Mouse (Mus musculus): ENCODE measurements around the gene Sf3a1. TPM values are rescaled to one million over a fixed set of nuclear protein-coding genes. Genes with fewer than 3 reads are reported as not detected.
A peak's percentile ranks its signal among the peaks of the same experiment; 100 is the strongest.
"Not testable (repeated sequence)": the region's sequence is repeated elsewhere in the genome, so short reads cannot be mapped to it uniquely, and the experiment has no call there.

The Sf3a1 gene
- polyA plus RNA-seq, 1 experiment from 2014 or later, result 97.1 TPM

DNA sequence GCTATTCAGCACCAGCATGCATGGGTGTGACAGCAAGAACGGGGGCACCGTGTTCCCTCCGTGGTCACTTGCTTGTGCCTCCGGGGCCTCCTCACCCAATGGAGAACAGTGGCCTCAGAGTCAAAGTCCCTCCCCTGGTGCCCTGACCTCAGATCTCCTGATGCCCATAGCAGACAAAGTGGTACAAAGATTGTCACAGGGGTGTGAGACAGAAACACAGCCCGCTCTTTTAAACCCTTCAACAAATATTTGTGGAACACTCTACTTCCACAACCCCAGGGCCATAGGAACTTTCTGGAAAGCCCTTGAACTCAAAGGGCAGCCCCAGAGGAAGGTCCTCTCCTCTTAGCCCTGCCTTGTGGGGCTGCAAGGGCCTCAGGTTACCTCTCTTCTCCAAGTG lies 37.9 kb upstream of the Sf3a1 start:
- Histone ChIP-seq H3K9me3 (replicated peaks) (peaks cover 2% of the 10 kb centered on the region; the same call in 1 of the 2 replicates), H3K36me3 (no peaks in the 10 kb centered on the region), H3K27me3 (ENCODE audit: low read depth, poor library complexity, severe bottlenecking) (peaks cover 40% of the 10 kb centered on the region), H3K27ac (replicated peaks) (no peak overlapping the region), H3K4me3 (no peak overlapping the region), H3K4me1 (peaks cover 22% of the 10 kb centered on the region)
- DNase-seq (ENCODE audit: low spot score), result no peak
- 82% methylated on average over 5 of the region's 5 CpGs for WGBS

DNA sequence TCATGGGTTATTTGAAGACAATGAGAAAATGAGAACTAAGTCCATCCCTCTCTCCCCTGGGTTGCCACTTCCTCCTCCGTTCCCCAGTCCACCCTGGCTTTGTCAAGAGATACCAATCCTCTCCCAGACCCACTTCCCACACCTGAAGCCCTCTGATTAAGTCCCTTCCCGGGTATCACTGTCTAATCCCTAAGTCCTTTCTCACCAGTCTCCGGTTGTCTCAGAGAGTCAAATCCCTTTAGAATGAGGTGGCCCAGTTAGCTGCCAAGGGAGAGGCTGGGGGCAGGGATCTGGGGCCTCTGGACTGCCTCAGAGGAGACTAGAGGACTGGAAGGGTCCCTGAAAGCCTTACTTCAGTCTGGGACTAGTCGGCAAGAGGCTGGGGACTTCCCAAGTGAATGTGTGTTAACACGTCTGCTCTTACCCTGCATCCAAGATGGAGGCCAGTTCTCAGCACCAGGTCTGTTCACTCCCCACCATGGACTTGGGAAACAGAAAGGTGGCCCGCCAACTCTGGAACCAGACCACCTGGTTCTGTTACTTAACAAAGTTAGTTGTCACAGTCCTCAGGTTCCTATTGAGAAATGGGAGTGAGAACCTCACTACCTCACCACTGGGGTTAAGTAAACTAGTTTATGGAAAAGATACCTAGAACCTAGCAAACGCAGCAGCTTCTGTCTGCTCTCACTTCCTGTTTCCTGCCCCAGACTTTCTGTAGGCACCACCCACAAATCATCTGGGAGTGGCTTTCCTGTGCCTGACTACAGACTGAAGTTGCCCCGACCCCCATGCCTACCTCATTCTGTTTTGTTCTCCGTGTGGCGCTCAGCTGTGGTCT lies 37.2 kb upstream of the Sf3a1 start, which contains the start of gene Sec14l2:
Gene Sec14l2 (minus strand): TSS at position 674 of the 838 bp plus-strand sequence.
- no peak for DNase-seq (ENCODE audit: low spot score)
- no peak within 1 kb of the TSS for H3K4me3 ChIP-seq
- H3K36me3 ChIP-seq, result no peaks in the 10 kb centered on the region
- H3K27ac ChIP-seq (replicated peaks), result no peak within 1 kb of the TSS
- WGBS, result 70% methylated on average over 10 of the region's 10 CpGs
- peaks cover 33% of the 10 kb centered on the region for H3K27me3 ChIP-seq (ENCODE audit: low read depth, poor library complexity, severe bottlenecking)
- peaks cover 2% of the 10 kb centered on the region; the same call in 1 of the 2 replicates for H3K9me3 ChIP-seq (replicated peaks)
- peaks cover 15% of the 10 kb centered on the region for H3K4me1 ChIP-seq

GRCm38 (mm10) chr11:4123922-4124321 lies 36.2 kb upstream of the Sf3a1 start:
- peaks cover 2% of the 10 kb centered on the region; the same call in 1 of the 2 replicates for H3K9me3 ChIP-seq (replicated peaks)
- peaks cover 24% of the 10 kb centered on the region for H3K27me3 ChIP-seq (ENCODE audit: low read depth, poor library complexity, severe bottlenecking)
- no peak for DNase-seq (ENCODE audit: low spot score)
- no peak overlapping the region for H3K27ac ChIP-seq (replicated peaks)
- H3K4me3 ChIP-seq, result no peak overlapping the region
- 69% methylated on average over 5 of the region's 5 CpGs for WGBS
- peaks cover 5% of the 10 kb centered on the region for H3K4me1 ChIP-seq
- H3K36me3 ChIP-seq, result no peaks in the 10 kb centered on the region

- Histone ChIP-seq H3K4me3 (no peak overlapping the region), H3K9me3 (replicated peaks) (peaks cover 2% of the 10 kb centered on the region; the same call in 1 of the 2 replicates), H3K36me3 (no peaks in the 10 kb centered on the region), H3K4me1 (peaks cover 10% of the 10 kb centered on the region), H3K27me3 (ENCODE audit: low read depth, poor library complexity, severe bottlenecking) (no peaks in the 10 kb centered on the region), H3K27ac (replicated peaks) (no peak overlapping the region)
- WGBS, result 90% methylated on average over 1 of the region's 1 CpGs
- DNase-seq (ENCODE audit: low spot score), result no peak
Measured at GRCm38 (mm10) chr11:4127059-4127458, 33.1 kb upstream of the Sf3a1 start.

GRCm38 (mm10) chr11:4128461-4128860 lies 31.7 kb upstream of the Sf3a1 start:
- H3K4me3 ChIP-seq; DNase-seq (ENCODE audit: low spot score): not testable (repeated sequence)
- 92% methylated on average over 4 of the region's 4 CpGs for WGBS

DNA sequence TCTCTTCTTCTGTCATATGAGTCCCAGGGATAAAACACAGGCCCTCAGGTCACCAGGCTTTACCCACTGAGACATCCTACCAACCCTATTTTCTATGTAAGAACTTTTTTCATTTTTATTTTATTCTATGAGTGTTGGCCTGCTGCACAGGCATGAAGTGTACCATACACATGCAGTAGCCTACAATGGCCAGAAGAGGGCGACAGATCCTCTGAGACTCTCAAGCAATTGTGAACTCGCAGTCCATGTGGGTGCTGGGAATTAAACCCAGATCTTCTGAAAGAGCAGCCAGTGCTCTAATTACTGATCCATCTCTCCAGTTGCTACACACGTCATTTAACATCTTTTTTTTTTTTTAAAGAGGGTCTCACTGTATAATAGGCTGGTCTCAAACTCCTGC lies 26.7 kb upstream of the Sf3a1 start:
- WGBS, result 49% methylated on average over 3 of the region's 3 CpGs
- no peaks in the 10 kb centered on the region for H3K27me3 ChIP-seq (ENCODE audit: low read depth, poor library complexity, severe bottlenecking)
- no peak overlapping the region for H3K4me3 ChIP-seq
- H3K36me3 ChIP-seq, result peaks cover 15% of the 10 kb centered on the region
- peaks cover 27% of the 10 kb centered on the region for H3K4me1 ChIP-seq
- peaks cover 5% of the 10 kb centered on the region; the same call in 1 of the 2 replicates for H3K9me3 ChIP-seq (replicated peaks)
- no peak for DNase-seq (ENCODE audit: low spot score)
- no peak overlapping the region for H3K27ac ChIP-seq (replicated peaks)

More at GRCm38 (mm10) chr11:4128461-4128860, 31.7 kb upstream of the Sf3a1 start:
- not testable (repeated sequence) for H3K27me3 ChIP-seq (ENCODE audit: low read depth, poor library complexity, severe bottlenecking); H3K4me1 ChIP-seq; H3K9me3 ChIP-seq (replicated peaks); H3K27ac ChIP-seq (replicated peaks); H3K36me3 ChIP-seq

DNA sequence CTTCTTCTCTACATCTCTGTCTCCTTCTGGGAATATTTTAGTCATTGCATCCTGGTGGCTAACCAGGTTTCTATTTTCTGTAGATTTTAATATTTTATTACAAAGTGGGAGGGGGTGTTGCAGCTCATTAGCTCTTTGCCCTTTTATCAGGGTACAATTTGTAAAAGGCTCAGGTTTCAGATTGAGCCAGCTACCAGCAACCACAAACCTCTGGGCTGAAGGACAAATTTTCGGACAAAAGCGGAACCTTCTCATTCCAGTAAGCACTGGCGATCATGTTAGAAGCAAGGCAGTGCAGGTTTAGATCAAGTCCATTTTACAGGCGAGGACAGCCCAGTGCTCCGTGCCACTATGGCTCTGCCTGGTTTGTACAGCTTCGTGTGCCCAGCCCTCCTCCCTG lies 25.8 kb upstream of the Sf3a1 start:
- Histone ChIP-seq H3K27me3 (ENCODE audit: low read depth, poor library complexity, severe bottlenecking) (no peaks in the 10 kb centered on the region), H3K4me3 (peak overlapping the region; percentile 83; the same call in 1 of the 2 replicates), H3K4me1 (peaks cover 27% of the 10 kb centered on the region), H3K36me3 (peaks cover 24% of the 10 kb centered on the region), H3K27ac (replicated peaks) (no peak overlapping the region), H3K9me3 (replicated peaks) (peaks cover 5% of the 10 kb centered on the region; the same call in 1 of the 2 replicates)
- no peak for DNase-seq (ENCODE audit: low spot score)
- WGBS, result 63% methylated on average over 6 of the region's 6 CpGs

- peaks cover 27% of the 10 kb centered on the region for H3K4me1 ChIP-seq
- peak within 1 kb of the TSS; percentile 83 for H3K4me3 ChIP-seq
- DNase-seq (ENCODE audit: low spot score), result peak; percentile 92
- H3K9me3 ChIP-seq (replicated peaks), result peaks cover 5% of the 10 kb centered on the region; the same call in 1 of the 2 replicates
- H3K27me3 ChIP-seq (ENCODE audit: low read depth, poor library complexity, severe bottlenecking), result no peaks in the 10 kb centered on the region
- 3% methylated on average over 62 of the region's 66 CpGs for WGBS
- peak within 1 kb of the TSS; percentile 94 for H3K27ac ChIP-seq (replicated peaks)
- H3K36me3 ChIP-seq, result peaks cover 33% of the 10 kb centered on the region
Measured at GRCm38 (mm10) chr11:4134986-4135935, 24.9 kb upstream of the Sf3a1 start, which contains the start of gene Rnf215. Gene Rnf215, plus strand, starts transcription at chr11:4135202.

GRCm38 (mm10) chr11:4138964-4139363 lies 21.2 kb upstream of the Sf3a1 start:
- DNase-seq (ENCODE audit: low spot score), result no peak
- Histone ChIP-seq H3K27ac (replicated peaks) (no peak overlapping the region), H3K9me3 (replicated peaks) (no peaks in the 10 kb centered on the region), H3K4me1 (peaks cover 21% of the 10 kb centered on the region), H3K4me3 (no peak overlapping the region), H3K27me3 (ENCODE audit: low read depth, poor library complexity, severe bottlenecking) (no peaks in the 10 kb centered on the region), H3K36me3 (peaks cover 70% of the 10 kb centered on the region)
- WGBS, result 76% methylated on average over 2 of the region's 2 CpGs

GRCm38 (mm10) chr11:4141505-4141904 lies 18.6 kb upstream of the Sf3a1 start:
- DNase-seq (ENCODE audit: low spot score), result no peak

GRCm38 (mm10) chr11:4142352-4142751 lies 17.8 kb upstream of the Sf3a1 start:
- Histone ChIP-seq H3K27ac (replicated peaks) (no peak overlapping the region), H3K4me3 (no peak overlapping the region), H3K4me1 (peaks cover 3% of the 10 kb centered on the region; the same call in 1 of the 2 replicates), H3K9me3 (replicated peaks) (no peaks in the 10 kb centered on the region), H3K27me3 (ENCODE audit: low read depth, poor library complexity, severe bottlenecking) (no peaks in the 10 kb centered on the region), H3K36me3 (peaks cover 76% of the 10 kb centered on the region)
- WGBS, result 86% methylated on average over 4 of the region's 4 CpGs
- DNase-seq (ENCODE audit: low spot score), result no peak

More at GRCm38 (mm10) chr11:4141505-4141904, 18.6 kb upstream of the Sf3a1 start:
- H3K9me3 ChIP-seq (replicated peaks), result no peaks in the 10 kb centered on the region
- H3K36me3 ChIP-seq, result peaks cover 80% of the 10 kb centered on the region
- H3K27ac ChIP-seq (replicated peaks), result no peak overlapping the region
- no peaks in the 10 kb centered on the region for H3K27me3 ChIP-seq (ENCODE audit: low read depth, poor library complexity, severe bottlenecking)
- H3K4me3 ChIP-seq, result no peak overlapping the region
- H3K4me1 ChIP-seq, result peaks cover 7% of the 10 kb centered on the region

GRCm38 (mm10) chr11:4143281-4144062 lies 16.7 kb upstream of the Sf3a1 start:
- Histone ChIP-seq H3K9me3 (replicated peaks) (no peaks in the 10 kb centered on the region), H3K36me3 (peaks cover 68% of the 10 kb centered on the region), H3K27ac (replicated peaks) (no peak overlapping the region), H3K27me3 (ENCODE audit: low read depth, poor library complexity, severe bottlenecking) (no peaks in the 10 kb centered on the region), H3K4me1 (peaks cover 9% of the 10 kb centered on the region), H3K4me3 (no peak overlapping the region)
- 92% methylated on average over 21 of the region's 21 CpGs for WGBS
- DNase-seq (ENCODE audit: low spot score), result no peak
